Mouse (Mus musculus) adipose tissue, adult 10 weeks (tissue): Measurements from ENCODE around the gene Gm14851. TPM values are rescaled to one million over a fixed set of nuclear protein-coding genes. Genes with fewer than 3 reads are reported as not detected.

Source experiments
- polyA plus RNA-seq: library from polyadenylated mRNA; stranded (reverse); fragments of 350-450 nt; fragmentation: Illumina TruSeq; extraction: RNeasy Lipid Tissue Mini Kit (QIAGEN cat#74804); gene quantifications from one replicate; pipeline ENCODE4 v1.2.3, GENCODE M21; 2014; ENCODE audit warnings: low read depth, low replicate concordance

Gene Gm14851
- not detected for polyA plus RNA-seq

GRCm38 (mm10) chr8:21095950-21096349, at the start of gene Gm14851:
Gm14851 (minus strand) TSS chr8:21096050.

GRCm38 (mm10) chr8:21134342-21134741, 38.5 kb upstream of the Gm14851 start, which contains the start of gene Defa30:
Defa30 (plus strand) TSS chr8:21134642.

GRCm38 (mm10) chr8:21084142-21084541, 11.7 kb downstream of the Gm14851 start, which contains the start of gene Defa25:
Defa25 (plus strand) TSS chr8:21084442.

GRCm38 (mm10) chr8:21064738-21065137, 31.1 kb downstream of the Gm14851 start, which contains the start of gene Defa35:
Defa35 (plus strand) TSS chr8:21065038.

GRCm38 (mm10) chr8:21054747-21055146, 41.1 kb downstream of the Gm14851 start, which contains the start of gene Defa23:
Defa23 (plus strand) TSS chr8:21055047.

Other genes starting within 250 kb of the Gm14851 start
- 2.6 TPM for gene Defb33, start 203.4 kb downstream of the Gm14851 start, polyA plus RNA-seq
- gene Gm15056, start 193.4 kb downstream of the Gm14851 start, polyA plus RNA-seq = 40.0 TPM
- 108 TPM for gene Gm6040, start 174.0 kb downstream of the Gm14851 start, polyA plus RNA-seq
- 548 TPM for gene AY761185, start 151.3 kb downstream of the Gm14851 start, polyA plus RNA-seq
- gene Defa21, start 70.5 kb downstream of the Gm14851 start, polyA plus RNA-seq = not detected
- not detected for gene Defa23, start 41.0 kb downstream of the Gm14851 start, polyA plus RNA-seq
- gene Defa35, start 31.0 kb downstream of the Gm14851 start, polyA plus RNA-seq = not detected
- not detected for gene Defa25, start 11.6 kb downstream of the Gm14851 start, polyA plus RNA-seq
- gene Defa30, start 38.6 kb upstream of the Gm14851 start, polyA plus RNA-seq = not detected
- gene Defa22, start 66.2 kb upstream of the Gm14851 start, polyA plus RNA-seq = not detected
- gene Defa31, start 95.6 kb upstream of the Gm14851 start, polyA plus RNA-seq = 1.4 TPM
- gene Gm15293, start 105.5 kb upstream of the Gm14851 start, polyA plus RNA-seq = not detected
- gene Gm15292, start 153.7 kb upstream of the Gm14851 start, polyA plus RNA-seq = not detected
- not detected for gene Defa27, start 219.5 kb upstream of the Gm14851 start, polyA plus RNA-seq
- gene Defa29, start 231.0 kb upstream of the Gm14851 start, polyA plus RNA-seq = not detected